Mouse (Mus musculus) MEL (cell line): ENCODE measurements at regions not wholly inside any gene's neighbourhood (a gene's known extent, or its start where the extent isn't known, plus 50 kb on each side); places are given as distances from the start of the nearest gene placed in this dataset.

Experiments
- CTCF ChIP-seq, 3 experiments: IDR thresholded peaks in 2 of 3; conservative IDR thresholded peaks in 1 of 3; 2 replicates each; pipeline ENCODE4 v1.5.1; 2011 to 2012; ENCODE audit warnings: low read length in 3 of 3, low read depth in 2 of 3, mild to moderate bottlenecking in 2 of 3, improper control_type of control experiment in 1 of 3, inconsistent platforms in 1 of 3, mixed read lengths in 1 of 3, moderate library complexity in 1 of 3; ENCODE audit not compliant: control insufficient read depth in 1 of 3, insufficient read depth in 1 of 3, poor library complexity in 1 of 3, severe bottlenecking in 1 of 3
- E2F4 ChIP-seq: IDR thresholded peaks from 2 replicates; pipeline ENCODE4 v1.6.1; 2011; ENCODE audit warnings: low read depth, low read length, improper control_type of control experiment, borderline replicate concordance
- ELF1 ChIP-seq: IDR thresholded peaks from 2 replicates; pipeline ENCODE4 v1.6.1; 2014; ENCODE audit warnings: low read depth, mild to moderate bottlenecking, inconsistent platforms, low read length, improper control_type of control experiment, moderate library complexity
- EP300 ChIP-seq, 2 experiments: IDR thresholded peaks; 2 replicates each; pipeline ENCODE4 v1.6.1; 2011; ENCODE audit warnings: improper control_type of control experiment in 2 of 2, low read length in 2 of 2, low read depth in 1 of 2, mild to moderate bottlenecking in 1 of 2
- ETS1 ChIP-seq: IDR thresholded peaks from 2 replicates; pipeline ENCODE4 v1.6.1; 2012; ENCODE audit warnings: low read depth, mild to moderate bottlenecking, inconsistent platforms, low read length, improper control_type of control experiment, moderate library complexity
- POLR2A ChIP-seq, 2 experiments: IDR thresholded peaks; 2 replicates each; pipeline ENCODE4 v1.6.1; 2011 to 2012; ENCODE audit warnings: low read length in 2 of 2, mild to moderate bottlenecking in 2 of 2, control low read depth in 1 of 2, improper control_type of control experiment in 1 of 2, low read depth in 1 of 2, moderate library complexity in 1 of 2; ENCODE audit not compliant: control insufficient read depth in 1 of 2, insufficient read depth in 1 of 2, poor library complexity in 1 of 2
- RCOR1 ChIP-seq: IDR thresholded peaks from 2 replicates; pipeline ENCODE4 v1.6.1; 2012; ENCODE audit warnings: low read depth, mild to moderate bottlenecking, inconsistent platforms, low read length, improper control_type of control experiment
- TBP ChIP-seq: IDR thresholded peaks from 2 replicates; pipeline ENCODE4 v1.8.0; 2011; ENCODE audit warnings: low read depth, low read length, improper control_type of control experiment
- TCF12 ChIP-seq: IDR thresholded peaks from 2 replicates; pipeline ENCODE4 v1.6.1; 2014; ENCODE audit warnings: low read depth, mild to moderate bottlenecking, inconsistent platforms, low read length, improper control_type of control experiment, moderate library complexity

- TF ChIP-seq TCF12 (no peak), CTCF (IDR thresholded peaks at IDR 0.05 in 2 of 3, conservative IDR thresholded peaks at IDR 0.05 in 1 of 3; ENCODE audit: control insufficient read depth in 1 of 3, insufficient read depth in 1 of 3, low read depth in 2 of 3, low read length in 3 of 3, poor library complexity in 1 of 3, severe bottlenecking in 1 of 3) (no peak), EP300 (IDR thresholded peaks at IDR 0.05; ENCODE audit: low read depth in 1 of 2, low read length in 2 of 2) (peak; percentile 24 to 53; a peak in 2 of 4 replicates), POLR2A (IDR thresholded peaks at IDR 0.05; ENCODE audit: control insufficient read depth in 1 of 2, insufficient read depth in 1 of 2, low read depth in 1 of 2, low read length in 2 of 2, poor library complexity in 1 of 2) (no peak), ELF1 (no peak), ETS1 (0 out of 2 replicates have a peak, but pooled peaks have one; percentile 19), RCOR1 (no peak), E2F4 (no peak), TBP (no peak)
Observed at GRCm38 (mm10) chr3:66514587-66514986, 217.9 kb upstream of the Veph1 start.
